Mouse (Mus musculus): ENCODE measurements at regions not wholly inside any gene's neighbourhood (a gene's known extent, or its start where the extent isn't known, plus 50 kb on each side); places are given as distances from the start of the nearest gene placed in this dataset.
A peak's percentile ranks its signal among the peaks of the same experiment; 100 is the strongest.

GRCm38 (mm10) chr16:71004211-71004610, 690.5 kb downstream of the Gbe1 start:
- no peak for DNase-seq (ENCODE audit: low spot score in 2 of 2)
- intact Hi-C loops (cut with DNase I): no loop called here

- intact Hi-C loops (cut with DNase I): no loop called here
- DNase-seq (ENCODE audit: low spot score in 2 of 2): no peak
Measured at GRCm38 (mm10) chr16:71043381-71043780, 729.6 kb downstream of the Gbe1 start.

GRCm38 (mm10) chr16:71054258-71054657, 740.5 kb downstream of the Gbe1 start:
- no peak for DNase-seq (ENCODE audit: low spot score in 2 of 2)
- intact Hi-C loops (cut with DNase I): no loop called here

GRCm38 (mm10) chr16:71062754-71063153, 749.0 kb downstream of the Gbe1 start:
- intact Hi-C loops (cut with DNase I): no loop called here
- DNase-seq (ENCODE audit: low spot score in 2 of 2): peak in 1 of 2 experiments; percentile 2

GRCm38 (mm10) chr16:71063361-71063932, 749.7 kb downstream of the Gbe1 start:
- intact Hi-C loops (cut with DNase I): no loop called here
- DNase-seq (ENCODE audit: low spot score in 2 of 2): no peak

GRCm38 (mm10) chr16:71070186-71070585, 756.4 kb downstream of the Gbe1 start:
- intact Hi-C loops (cut with DNase I): no loop called here
- no peak for DNase-seq (ENCODE audit: low spot score in 2 of 2)

GRCm38 (mm10) chr16:71102829-71103228, 789.1 kb downstream of the Gbe1 start:
- DNase-seq (ENCODE audit: low spot score in 2 of 2): no peak
- intact Hi-C loops (cut with DNase I): no loop called here

GRCm38 (mm10) chr16:71108979-71109378, 795.2 kb downstream of the Gbe1 start:
- intact Hi-C loops (cut with DNase I): no loop called here
- peak in 1 of 2 experiments; percentile 12 for DNase-seq (ENCODE audit: low spot score in 2 of 2)

- no peak for DNase-seq (ENCODE audit: low spot score in 2 of 2)
- intact Hi-C loops (cut with DNase I): no loop called here
Measured at GRCm38 (mm10) chr16:71114301-71114700, 800.6 kb downstream of the Gbe1 start.

- intact Hi-C loops (cut with DNase I): no loop called here
- DNase-seq (ENCODE audit: low spot score in 2 of 2): no peak
Measured at GRCm38 (mm10) chr16:71120706-71121105, 807.0 kb downstream of the Gbe1 start.

- DNase-seq (ENCODE audit: low spot score in 2 of 2): no peak
- intact Hi-C loops (cut with DNase I): no loop called here
Measured at GRCm38 (mm10) chr16:71123616-71124015, 809.9 kb downstream of the Gbe1 start.

- DNase-seq (ENCODE audit: low spot score in 2 of 2): no peak
- intact Hi-C loops (cut with DNase I): no loop called here
Measured at GRCm38 (mm10) chr16:71132826-71133225, 819.1 kb downstream of the Gbe1 start.

GRCm38 (mm10) chr16:71138668-71139067, 824.9 kb downstream of the Gbe1 start:
- no peak for DNase-seq (ENCODE audit: low spot score in 2 of 2)
- intact Hi-C loops (cut with DNase I): no loop called here
